Comparison of ENCODE assay signal across 51 mouse cellular contexts in the genomic region with DNA sequence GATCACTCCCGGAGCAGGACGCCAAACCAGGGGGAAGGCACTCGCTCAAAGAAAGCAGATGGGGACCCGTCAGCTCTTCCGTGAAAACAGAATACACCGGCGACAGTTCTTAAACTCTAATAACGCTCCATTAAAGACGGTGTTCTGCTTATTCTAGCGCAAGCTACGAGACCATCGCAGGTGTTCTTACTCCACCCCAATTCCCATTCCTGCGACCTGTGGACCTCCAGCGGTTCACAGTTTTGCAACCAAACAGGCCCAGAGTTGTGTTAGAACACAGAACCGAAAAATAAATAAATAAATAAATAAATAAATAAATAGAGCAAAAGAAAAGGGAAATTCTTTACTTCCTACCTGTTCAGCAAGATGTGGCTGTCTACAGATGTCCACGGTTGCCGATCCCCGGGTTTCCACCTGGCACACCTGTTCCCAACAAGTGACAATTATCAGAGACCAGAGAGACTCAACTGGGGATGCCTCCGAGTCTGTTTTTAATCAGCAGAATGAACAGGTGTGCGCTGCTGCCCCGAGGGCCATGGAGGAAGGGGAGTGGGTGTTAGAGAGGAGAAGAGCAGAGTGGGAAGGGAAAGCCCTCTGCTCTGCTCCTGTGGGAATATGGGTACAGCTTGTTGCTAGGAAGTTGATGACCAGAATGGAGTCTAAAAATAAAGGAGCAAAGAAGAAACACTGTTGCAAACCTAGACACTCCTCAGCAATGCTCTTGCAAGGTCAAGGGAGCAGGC. TPM values are rescaled to one million over a fixed set of nuclear protein-coding genes. Genes with fewer than 3 reads are reported as not detected.
"Had no signal": no experiment of that assay in that cellular context is flagged by ENCODE, and none has a peak within 500 bp of the region (broad histone marks: within the 10 kb centered on the region; RNA-seq: fewer than 3 reads in every experiment).

A gene (minus strand): TSS at position 51 of the 743 bp plus-strand sequence.

- H3K27ac ChIP-seq: heart, embryonic 13.5 days; heart, embryonic 15.5 days; hindbrain, embryonic 10.5 days; hindbrain, embryonic 12.5 days; hindbrain, embryonic 13.5 days; hindbrain, embryonic 14.5 days; hindbrain, embryonic 15.5 days; hindbrain, postnatal 0 days; intestine, embryonic 15.5 days; kidney, embryonic 15.5 days; kidney, postnatal 0 days; layer of hippocampus, adult 2 months; left cerebral cortex, adult 2 months had no signal

- H3K27me3 ChIP-seq: hindbrain, embryonic 15.5 days; intestine, embryonic 15.5 days had no signal

- H3K4me3 ChIP-seq: heart, embryonic 12.5 days; heart, embryonic 13.5 days; heart, embryonic 15.5 days; hindbrain, embryonic 10.5 days; hindbrain, embryonic 12.5 days; hindbrain, embryonic 13.5 days; hindbrain, embryonic 15.5 days; intestine, embryonic 15.5 days; kidney, embryonic 15.5 days; layer of hippocampus, adult 2 months; left cerebral cortex, adult 2 months had no signal

- H3K9me3 ChIP-seq: heart, embryonic 12.5 days; heart, embryonic 13.5 days; heart, embryonic 15.5 days; hindbrain, embryonic 10.5 days; hindbrain, embryonic 12.5 days; hindbrain, embryonic 13.5 days; hindbrain, embryonic 15.5 days; intestine, embryonic 15.5 days; kidney, embryonic 15.5 days had no signal

- DNase-seq: heart, postnatal 10 days; heart, postnatal 14 days; heart, postnatal 36 days; heart, postnatal 4 days; kidney, adult 11 months; kidney, adult 18-20 months; kidney, adult 2 months; kidney, adult 8-10 months; kidney, adult 9 months; kidney, postnatal 10 days; kidney, postnatal 14 days; kidney, postnatal 25 days; kidney, postnatal 36 days; kidney, postnatal 4 days; layer of hippocampus, adult 9-11 months; layer of hippocampus, postnatal 36 days had no signal

- H3K9ac ChIP-seq: heart, embryonic 12.5 days; heart, embryonic 13.5 days; heart, embryonic 15.5 days; hindbrain, embryonic 12.5 days; hindbrain, embryonic 13.5 days; hindbrain, embryonic 14.5 days; hindbrain, embryonic 15.5 days; intestine, embryonic 15.5 days; kidney, embryonic 15.5 days had no signal

- H3K4me1 ChIP-seq: heart, embryonic 15.5 days; hindbrain, embryonic 10.5 days; hindbrain, embryonic 12.5 days; hindbrain, embryonic 13.5 days; hindbrain, embryonic 15.5 days; intestine, embryonic 15.5 days; kidney, embryonic 15.5 days had no signal

- ATAC-seq: hindbrain, embryonic 16.5 days; hindbrain, postnatal 0 days; inflammation-experienced regulatory T-cells, adult 6 months; intestine, embryonic 15.5 days; intestine, embryonic 16.5 days; intestine, postnatal 0 days had no signal

- H3K4me2 ChIP-seq: heart, embryonic 12.5 days; heart, embryonic 13.5 days; heart, embryonic 15.5 days; hindbrain, embryonic 12.5 days; hindbrain, embryonic 13.5 days; hindbrain, embryonic 14.5 days; hindbrain, embryonic 15.5 days; intestine, embryonic 15.5 days; kidney, embryonic 15.5 days had no signal

- H3K36me3 ChIP-seq: heart, embryonic 12.5 days; heart, embryonic 13.5 days; heart, embryonic 15.5 days; hindbrain, embryonic 10.5 days; hindbrain, embryonic 12.5 days; hindbrain, embryonic 13.5 days; hindbrain, embryonic 15.5 days; intestine, embryonic 15.5 days; kidney, embryonic 15.5 days had no signal

RNA-seq across cellular contexts. Expression of the gene that starts here (rescaled TPM):
- total RNA-seq: heart, postnatal 10 days; heart, postnatal 14 days; heart, postnatal 25 days; heart, postnatal 36 days; heart, postnatal 4 days; hematopoietic stem cell, adult 5-6 weeks; hindbrain, postnatal 0 days; layer of hippocampus, adult 18-20 months; layer of hippocampus, adult 2 months; layer of hippocampus, adult 8-10 months; layer of hippocampus, postnatal 10 days; layer of hippocampus, postnatal 14 days; layer of hippocampus, postnatal 25 days; layer of hippocampus, postnatal 36 days; left cerebral cortex, adult 18-20 months; left cerebral cortex, adult 2 months; left cerebral cortex, adult 8-10 months had no signal
- polyA plus RNA-seq: heart, embryonic 12.5 days; heart, embryonic 13.5 days; heart, embryonic 14.5 days; heart, embryonic 15.5 days; heart, embryonic 16.5 days; heart, postnatal 0 days; hindbrain, embryonic 10.5 days; hindbrain, embryonic 11.5 days; hindbrain, embryonic 12.5 days; hindbrain, embryonic 13.5 days; hindbrain, embryonic 14.5 days; hindbrain, embryonic 15.5 days; hindbrain, embryonic 16.5 days; hindbrain, postnatal 0 days; inflammation-experienced regulatory T-cells, adult 6 months; intestine, embryonic 14.5 days; kidney, embryonic 14.5 days; kidney, embryonic 15.5 days; kidney, embryonic 16.5 days; kidney, postnatal 0 days; large intestine, adult 2 months had no signal
